Mouse (Mus musculus) lung, adult 2 months (tissue): ENCODE results near the gene R3hdm2. TPM values are rescaled to one million over a fixed set of nuclear protein-coding genes. Genes with fewer than 3 reads are reported as not detected.

Experiments
- DNase-seq: peaks from one replicate; pipeline ENCODE4 v3.0.0; 2022
- H3K4me1 ChIP-seq: fragments of 200-500 bp; 2 replicates; pipeline ENCODE4 v1.6.1; 2011; ENCODE audit warnings: low read length; ENCODE audit not compliant: control insufficient read depth, insufficient read depth
- H3K4me3 ChIP-seq: fragments of 200-500 bp; replicated peaks from 2 replicates; pipeline ENCODE3; 2011; ENCODE audit warnings: low read depth, mild to moderate bottlenecking, control low read depth, low read length; ENCODE audit errors: extremely low read depth
- CTCF ChIP-seq: fragments of 200-500 bp; IDR thresholded peaks from 2 replicates; pipeline ENCODE4 v1.5.1; 2011; ENCODE audit warnings: mild to moderate bottlenecking, low read length, control low read depth; ENCODE audit not compliant: insufficient read depth
- POLR2A ChIP-seq: fragments of 200-500 bp; IDR thresholded peaks from 2 replicates; pipeline ENCODE4 v1.6.1; 2011; ENCODE audit warnings: low read depth, mild to moderate bottlenecking, control low read depth, low read length, borderline replicate concordance; ENCODE audit errors: extremely low read depth
- WGBS: fragments of 180-500 bp; shearing (Covaris S2); methylation state at CpG from one replicate; pipeline ENCODE4 v1.1.7; 2018; 5-methylcytosine and 5-hydroxymethylcytosine counted together
- polyA plus RNA-seq: library from polyadenylated mRNA; depleted of rRNA; stranded (reverse); fragments of >200 nt; gene quantifications from 2 replicates; pipeline ENCODE4 v1.2.3, GENCODE M21; 2012

R3hdm2 gene
- polyA plus RNA-seq, 1 experiment: 129 TPM

DNA sequence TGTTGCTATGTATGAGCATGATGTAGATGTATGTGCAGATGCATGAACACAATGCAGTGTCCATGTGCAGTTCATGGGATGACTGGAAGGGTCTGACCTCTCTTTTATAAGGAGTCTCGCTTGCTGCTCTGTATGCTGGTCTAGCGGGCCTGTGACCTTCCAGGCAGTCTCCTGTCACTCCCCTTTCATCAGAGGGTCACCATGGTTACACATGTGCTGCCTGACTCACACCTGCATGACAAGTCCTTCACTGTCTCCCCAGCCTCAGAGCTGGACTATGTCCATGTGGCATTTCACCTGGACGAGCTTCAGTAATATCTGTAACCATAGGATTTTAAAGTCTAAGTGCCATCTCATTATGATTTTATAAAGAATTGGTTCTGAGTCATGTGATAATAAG lies 34.0 kb downstream of the R3hdm2 start:
- H3K4me3 ChIP-seq: no peak overlapping the region
- TF ChIP-seq POLR2A (no peak), CTCF (no peak)
- 74% methylated on average over 3 of the region's 3 CpGs for WGBS
- no peak for DNase-seq
- peaks cover 6% of the 10 kb centered on the region; the same call in 1 of the 2 replicates for H3K4me1 ChIP-seq

DNA sequence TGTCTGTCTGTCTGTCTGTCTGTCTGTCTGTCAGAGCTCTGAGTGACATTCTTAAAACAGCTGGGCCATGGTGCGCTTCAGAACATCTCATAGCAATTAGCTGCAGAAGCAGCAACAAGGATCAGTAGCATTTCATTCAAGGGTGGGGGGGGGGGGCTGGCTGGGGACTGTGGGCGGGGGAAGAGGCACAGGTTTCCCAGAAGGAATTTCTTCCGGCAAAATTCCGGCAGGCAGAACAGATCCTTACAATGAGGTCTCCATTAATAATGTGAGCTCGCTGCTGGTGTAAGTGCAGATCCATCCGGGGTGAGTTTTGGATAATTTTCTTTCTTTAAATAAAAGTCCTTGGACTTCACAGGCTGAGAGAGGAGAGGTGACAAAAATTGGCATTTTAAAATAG lies 40.0 kb downstream of the R3hdm2 start:
- no peak overlapping the region for H3K4me3 ChIP-seq
- TF ChIP-seq CTCF: no peak
- TF ChIP-seq POLR2A: no peak
- 38% methylated on average over 6 of the region's 6 CpGs for WGBS
- no peak for DNase-seq
- peaks cover 3% of the 10 kb centered on the region; the same call in 1 of the 2 replicates for H3K4me1 ChIP-seq

DNA sequence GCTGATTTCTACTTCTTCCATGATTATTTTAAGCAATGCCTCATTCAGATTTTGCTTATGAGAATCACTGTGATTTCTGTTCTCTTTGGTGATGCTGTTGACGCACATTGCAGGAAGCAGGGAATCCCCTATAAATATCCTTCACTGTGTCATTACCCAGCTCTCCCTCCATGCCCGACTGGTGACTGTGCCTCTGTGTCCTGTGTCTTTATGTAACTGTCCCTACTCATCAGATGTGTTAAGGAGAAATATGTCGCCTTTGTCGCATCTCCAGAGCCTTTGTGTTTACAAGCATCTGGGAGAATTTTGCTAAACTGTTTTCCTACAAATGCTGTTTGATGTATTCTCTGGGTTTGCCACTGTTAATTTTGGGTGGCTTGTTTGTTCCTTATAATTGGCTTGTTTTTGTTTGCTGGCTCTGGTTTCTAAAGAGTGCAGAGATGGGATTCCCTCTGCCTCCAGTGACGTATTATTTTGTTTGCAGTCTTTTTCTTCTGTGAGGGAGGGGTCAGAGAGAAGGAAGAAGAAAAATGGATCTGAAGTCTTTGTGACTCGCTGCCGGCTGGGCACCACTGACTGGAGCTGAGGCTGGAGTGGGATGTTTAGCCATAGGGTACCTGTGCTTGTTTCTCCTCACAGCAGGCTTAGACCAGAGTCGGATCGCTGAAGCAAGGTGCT lies 40.7 kb downstream of the R3hdm2 start:
- DNase-seq: no peak
- Histone ChIP-seq H3K4me1 (peaks cover 3% of the 10 kb centered on the region; the same call in 1 of the 2 replicates), H3K4me3 (no peak overlapping the region)
- TF ChIP-seq POLR2A (no peak), CTCF (no peak)
- 21% methylated on average over 9 of the region's 9 CpGs for WGBS

DNA sequence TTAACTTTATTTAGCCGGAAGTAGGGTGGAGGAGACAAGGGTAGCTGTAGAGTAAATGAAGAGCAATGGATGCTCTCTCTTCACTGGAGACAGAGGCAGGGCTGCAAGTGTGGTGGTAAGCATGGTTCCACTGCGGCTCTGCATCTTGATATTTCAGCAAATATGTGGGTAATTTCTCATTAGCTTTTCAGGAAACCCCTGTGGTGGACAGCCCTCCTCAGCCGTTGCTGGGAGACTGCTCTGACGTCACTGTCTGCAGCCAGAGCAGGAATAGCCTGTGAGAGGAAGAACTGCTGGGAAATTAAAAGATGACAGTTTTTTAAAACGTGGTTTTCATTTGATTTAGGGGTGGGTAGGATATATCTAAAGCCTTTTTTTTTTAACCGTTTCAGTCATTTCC lies 41.9 kb downstream of the R3hdm2 start:
- Histone ChIP-seq H3K4me3 (no peak overlapping the region), H3K4me1 (peaks cover 3% of the 10 kb centered on the region; the same call in 1 of the 2 replicates)
- 15% methylated on average over 6 of the region's 6 CpGs for WGBS
- TF ChIP-seq POLR2A: no peak
- TF ChIP-seq CTCF: no peak
- DNase-seq: peak; percentile 34

DNA sequence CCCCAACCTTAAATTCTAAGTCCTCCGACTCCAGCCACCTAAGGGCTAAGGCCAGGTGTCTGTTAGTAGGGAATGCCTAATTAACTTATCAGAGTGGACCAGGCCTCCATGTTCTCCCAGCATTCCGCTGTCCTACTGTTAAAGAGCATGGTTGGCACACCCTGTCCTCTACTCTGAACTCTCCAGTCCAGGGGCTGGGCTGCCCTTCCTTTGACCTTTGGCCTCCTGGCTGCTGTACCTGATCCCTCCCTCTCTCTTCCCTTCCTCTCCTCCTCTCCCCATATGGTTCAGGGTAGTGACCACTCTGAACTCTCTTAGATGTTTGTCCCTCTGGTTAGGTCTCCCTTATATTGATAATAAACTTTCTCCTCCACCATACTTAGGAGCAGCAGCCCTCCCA lies 45.7 kb downstream of the R3hdm2 start:
- H3K4me3 ChIP-seq: no peak overlapping the region
- no peak for TF ChIP-seq CTCF
- no peak for TF ChIP-seq POLR2A
- WGBS: 83% methylated on average over 2 of the region's 2 CpGs
- DNase-seq: no peak
- H3K4me1 ChIP-seq: peaks cover 7% of the 10 kb centered on the region; the same call in 1 of the 2 replicates

DNA sequence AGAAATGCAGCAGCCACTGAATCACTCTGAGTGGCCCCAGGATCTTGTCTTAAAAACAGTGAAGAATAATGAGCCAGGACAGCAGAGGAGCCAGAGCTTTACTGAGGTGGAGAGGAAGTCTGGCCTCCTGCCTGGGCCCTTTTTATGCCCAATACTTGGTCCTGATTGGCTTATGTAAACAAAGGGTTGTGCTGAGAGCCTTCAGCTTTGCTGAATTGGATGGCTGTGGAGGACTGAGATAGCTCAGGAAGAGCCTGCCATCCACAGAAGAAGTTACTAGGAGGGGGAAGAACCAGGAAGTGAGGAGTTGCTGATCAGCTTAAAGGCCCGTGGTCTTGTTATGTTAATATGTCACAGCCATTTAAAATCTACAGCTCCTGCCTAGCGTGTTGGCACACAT lies 46.5 kb downstream of the R3hdm2 start:
- Histone ChIP-seq H3K4me3 (no peak overlapping the region), H3K4me1 (peaks cover 4% of the 10 kb centered on the region; the same call in 1 of the 2 replicates)
- peak; percentile 19 for DNase-seq
- TF ChIP-seq CTCF: no peak
- no peak for TF ChIP-seq POLR2A
- WGBS: 20% methylated on average over 2 of the region's 2 CpGs

DNA sequence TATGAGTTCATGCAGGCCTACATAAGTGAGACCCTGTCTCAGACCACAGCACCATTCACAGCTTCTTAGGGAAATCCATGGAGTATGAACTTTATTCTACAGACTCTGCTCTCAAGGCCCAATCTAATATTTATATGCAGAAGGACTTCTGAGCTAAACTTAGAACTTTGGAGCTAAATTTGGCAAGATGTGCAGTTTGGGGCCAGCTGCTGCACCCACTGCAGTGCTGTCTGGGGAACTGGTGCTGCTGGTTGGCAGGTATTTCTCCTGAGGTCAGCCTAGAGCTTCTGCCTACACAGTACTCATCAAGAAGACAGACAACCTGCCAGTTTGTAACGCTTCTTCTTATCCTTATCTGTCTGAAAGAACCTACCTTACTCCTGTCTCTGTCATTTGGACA lies 47.0 kb downstream of the R3hdm2 start:
- Histone ChIP-seq H3K4me3 (no peak overlapping the region), H3K4me1 (peaks cover 4% of the 10 kb centered on the region; the same call in 1 of the 2 replicates)
- TF ChIP-seq CTCF: no peak
- TF ChIP-seq POLR2A: no peak
- DNase-seq: no peak
- 93% methylated on average over 1 of the region's 1 CpGs for WGBS

DNA sequence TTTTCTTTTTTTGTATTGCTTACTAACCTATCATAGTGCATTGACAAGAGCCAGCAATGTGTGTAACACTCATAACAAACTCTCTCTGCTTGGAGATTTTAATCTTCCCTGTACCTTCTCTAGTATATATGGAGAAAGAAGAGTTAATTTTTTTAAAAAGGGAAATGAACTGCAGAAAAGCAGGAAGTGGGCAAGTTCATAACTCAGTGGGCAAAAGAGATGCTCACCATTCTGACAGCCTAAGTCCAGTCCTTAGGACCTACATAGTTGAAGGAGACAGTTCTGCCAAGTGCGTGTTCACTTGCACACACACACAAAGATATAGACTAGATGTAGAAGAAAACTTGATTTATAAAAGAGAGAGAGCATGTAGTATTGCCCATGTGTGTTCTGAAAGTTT lies 47.9 kb downstream of the R3hdm2 start:
- 88% methylated on average over 1 of the region's 1 CpGs for WGBS
- peaks cover 4% of the 10 kb centered on the region; the same call in 1 of the 2 replicates for H3K4me1 ChIP-seq

DNA sequence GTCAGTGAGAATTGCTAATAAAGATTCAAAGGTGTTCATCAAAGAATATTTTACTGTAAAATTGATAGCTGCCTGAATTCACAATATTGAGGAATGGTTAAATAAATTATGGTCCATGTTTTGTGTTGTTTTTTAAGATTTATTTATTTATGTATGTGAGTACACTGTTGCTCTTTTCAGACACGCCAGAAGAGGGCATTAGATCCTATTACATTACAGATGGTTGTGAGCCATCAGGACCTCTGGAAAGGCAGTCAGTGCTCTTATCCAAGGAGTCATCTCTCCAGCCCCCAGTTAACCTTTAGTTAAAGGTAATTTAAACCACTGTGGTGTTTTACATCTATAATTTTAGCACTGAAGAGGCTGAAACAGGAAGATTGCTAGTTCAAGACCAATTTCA lies 49.4 kb downstream of the R3hdm2 start:
- 52% methylated on average over 1 of the region's 1 CpGs for WGBS
- peaks cover 4% of the 10 kb centered on the region; the same call in 1 of the 2 replicates for H3K4me1 ChIP-seq
- no peak overlapping the region for H3K4me3 ChIP-seq
- TF ChIP-seq CTCF (no peak), POLR2A (no peak)
- DNase-seq: no peak

More for the DNA sequence above, 47.9 kb downstream of the R3hdm2 start:
- no peak for DNase-seq
- TF ChIP-seq CTCF: no peak
- no peak for TF ChIP-seq POLR2A
- no peak overlapping the region for H3K4me3 ChIP-seq

DNA sequence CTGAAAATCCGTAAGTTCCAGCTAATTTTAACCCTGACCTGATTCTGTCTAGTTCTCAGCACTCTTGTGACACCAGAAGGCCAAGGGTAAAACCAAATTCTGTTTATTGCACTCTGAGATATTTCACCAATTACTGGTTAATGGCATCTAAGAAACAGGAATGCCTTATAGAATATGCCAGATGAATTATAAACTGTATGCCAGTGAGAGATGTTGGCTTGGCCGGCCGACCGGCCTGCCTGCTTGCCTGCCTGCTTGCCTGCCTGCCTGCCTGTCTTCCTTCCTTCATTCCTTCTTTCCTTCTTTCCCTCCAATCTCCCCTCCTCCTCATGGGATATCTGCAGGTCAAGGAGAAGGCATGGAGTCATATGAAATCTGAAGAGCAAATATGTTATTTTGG lies 52.3 kb downstream of the R3hdm2 start:
- H3K4me3 ChIP-seq: no peak overlapping the region
- no peak for DNase-seq
- WGBS: 92% methylated on average over 4 of the region's 4 CpGs
- TF ChIP-seq POLR2A: no peak
- TF ChIP-seq CTCF: no peak
- 0 out of 2 replicates have a peak, but pooled peaks cover under 1% of the 10 kb centered on the region for H3K4me1 ChIP-seq
